Mouse (Mus musculus) testis, adult 2 months (tissue): ENCODE measurements around the gene Elovl6. TPM values are rescaled to one million over a fixed set of nuclear protein-coding genes. Genes with fewer than 3 reads are reported as not detected.

Experiments
- H3K27ac ChIP-seq: fragments of 200-500 bp; 2 replicates; pipeline ENCODE4 v1.5.1; 2012; ENCODE audit warnings: low read depth, low read length; ENCODE audit not compliant: control insufficient read depth, insufficient read depth
- H3K27me3 ChIP-seq: fragments of 200-500 bp; 2 replicates; pipeline ENCODE4 v1.6.1; 2012; ENCODE audit warnings: mild to moderate bottlenecking, low read length, moderate library complexity; ENCODE audit not compliant: control insufficient read depth, insufficient read depth
- H3K36me3 ChIP-seq: fragments of 200-500 bp; 2 replicates; pipeline ENCODE4 v1.6.1; 2012; ENCODE audit warnings: mild to moderate bottlenecking, low read length; ENCODE audit not compliant: control insufficient read depth, insufficient read depth
- H3K4me1 ChIP-seq: fragments of 200-500 bp; 2 replicates; pipeline ENCODE4 v1.6.1; 2012; ENCODE audit warnings: low read length; ENCODE audit not compliant: control insufficient read depth, insufficient read depth
- H3K4me3 ChIP-seq: fragments of 200-500 bp; 2 replicates; pipeline ENCODE4 v1.5.1; 2012; ENCODE audit warnings: low read depth, mild to moderate bottlenecking, low read length, moderate library complexity, mixed read lengths; ENCODE audit not compliant: control insufficient read depth
- CTCF ChIP-seq: fragments of 200-500 bp; IDR thresholded peaks from 2 replicates; pipeline ENCODE4 v1.5.1; 2012; ENCODE audit warnings: low read depth, mild to moderate bottlenecking, inconsistent platforms, low read length, moderate library complexity; ENCODE audit not compliant: control insufficient read depth, insufficient read depth, insufficient replicate concordance
- POLR2A ChIP-seq: fragments of 200-500 bp; IDR thresholded peaks from 2 replicates; pipeline ENCODE4 v1.6.1; 2012; ENCODE audit warnings: low read depth, mild to moderate bottlenecking, inconsistent platforms, low read length, moderate library complexity; ENCODE audit not compliant: control insufficient read depth
- polyA plus RNA-seq: library from polyadenylated mRNA; depleted of rRNA; stranded (reverse); fragments of >200 nt; gene quantifications from 2 replicates; pipeline ENCODE4 v1.2.3, GENCODE M21; 2012

Gene Elovl6
- polyA plus RNA-seq, 1 experiment = 13.3 TPM

DNA sequence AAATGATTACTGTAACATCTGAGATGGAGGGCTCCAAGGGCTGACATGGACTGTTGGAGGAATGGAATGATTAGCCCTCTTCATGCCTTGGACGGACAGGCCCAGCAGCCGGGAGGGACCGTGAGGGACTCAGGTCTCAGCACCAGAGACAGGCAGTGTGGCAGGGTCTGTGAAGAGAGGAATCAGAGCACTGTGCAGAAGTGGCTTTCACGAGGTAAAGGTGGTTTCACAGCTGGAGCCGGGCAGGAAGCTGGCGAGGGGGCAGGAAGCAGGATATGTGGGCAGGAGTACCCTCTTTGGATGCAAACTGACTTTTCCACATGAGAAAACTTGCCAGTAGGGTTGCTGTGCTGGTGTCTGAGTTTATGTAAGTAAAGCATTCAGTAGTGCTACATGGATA lies 20.2 kb downstream of the Elovl6 start:
- H3K4me1 ChIP-seq = peaks cover 3% of the 10 kb centered on the region; the same call in 1 of the 2 replicates
- TF ChIP-seq CTCF = no peak
- no peak for TF ChIP-seq POLR2A
- H3K27me3 ChIP-seq = no peaks in the 10 kb centered on the region
- no peaks in the 10 kb centered on the region for H3K36me3 ChIP-seq
- H3K27ac ChIP-seq = no peak overlapping the region
- H3K4me3 ChIP-seq = no peak overlapping the region

GRCm38 (mm10) chr3:129553173-129553572 lies 21.0 kb downstream of the Elovl6 start:
- H3K36me3 ChIP-seq = no peaks in the 10 kb centered on the region
- no peak overlapping the region for H3K27ac ChIP-seq
- H3K4me3 ChIP-seq = no peak overlapping the region
- TF ChIP-seq CTCF (no peak), POLR2A (no peak)
- peaks cover 3% of the 10 kb centered on the region; the same call in 1 of the 2 replicates for H3K4me1 ChIP-seq
- no peaks in the 10 kb centered on the region for H3K27me3 ChIP-seq

DNA sequence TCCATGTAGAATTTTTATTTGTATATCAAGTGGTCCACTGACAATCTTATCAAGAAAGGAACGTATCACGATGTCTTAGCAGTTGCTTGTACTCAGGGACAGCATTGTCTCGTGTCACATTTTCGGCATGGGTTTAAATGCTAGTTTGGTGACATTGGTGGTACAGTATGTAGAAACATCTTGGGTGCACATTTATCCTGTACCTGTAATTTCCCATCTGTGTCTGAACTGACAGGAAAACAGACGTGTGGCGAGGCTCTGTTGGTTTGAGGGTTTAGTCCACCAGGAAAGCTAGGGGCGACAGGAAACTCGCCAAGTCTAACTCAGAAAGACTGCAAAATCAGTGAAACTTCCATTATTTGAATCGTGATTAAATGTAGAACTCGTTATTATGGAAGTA lies 21.5 kb downstream of the Elovl6 start:
- Histone ChIP-seq H3K27me3 (no peaks in the 10 kb centered on the region), H3K4me1 (peaks cover 3% of the 10 kb centered on the region; the same call in 1 of the 2 replicates), H3K27ac (no peak overlapping the region), H3K4me3 (no peak overlapping the region), H3K36me3 (no peaks in the 10 kb centered on the region)
- TF ChIP-seq POLR2A (no peak), CTCF (no peak)

GRCm38 (mm10) chr3:129554436-129554835 lies 22.3 kb downstream of the Elovl6 start:
- Histone ChIP-seq H3K36me3 (no peaks in the 10 kb centered on the region), H3K4me1 (no peaks in the 10 kb centered on the region), H3K27me3 (no peaks in the 10 kb centered on the region), H3K27ac (no peak overlapping the region), H3K4me3 (no peak overlapping the region)
- TF ChIP-seq CTCF (no peak), POLR2A (no peak)

DNA sequence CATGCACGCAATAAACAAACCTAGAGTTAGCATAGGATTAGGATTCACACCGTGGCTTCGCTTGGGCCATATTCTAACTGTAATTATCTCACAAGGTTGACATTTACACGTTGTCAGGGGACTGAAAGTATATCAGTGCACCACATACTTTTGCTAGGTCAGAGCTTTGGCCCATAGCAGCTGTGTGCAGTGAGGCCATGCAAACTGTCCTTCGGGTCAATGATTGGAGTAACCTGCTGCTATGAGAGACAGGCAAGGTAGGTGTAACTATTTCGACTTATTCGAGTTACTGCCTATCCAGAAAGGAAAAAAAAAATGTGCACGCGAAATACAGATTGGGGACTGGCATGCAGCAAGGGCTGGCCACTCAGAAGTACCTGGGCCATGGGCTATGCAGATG lies 24.9 kb downstream of the Elovl6 start:
- Histone ChIP-seq H3K4me1 (no peaks in the 10 kb centered on the region), H3K36me3 (no peaks in the 10 kb centered on the region), H3K4me3 (no peak overlapping the region), H3K27me3 (no peaks in the 10 kb centered on the region), H3K27ac (no peak overlapping the region)
- no peak for TF ChIP-seq POLR2A
- TF ChIP-seq CTCF = no peak

DNA sequence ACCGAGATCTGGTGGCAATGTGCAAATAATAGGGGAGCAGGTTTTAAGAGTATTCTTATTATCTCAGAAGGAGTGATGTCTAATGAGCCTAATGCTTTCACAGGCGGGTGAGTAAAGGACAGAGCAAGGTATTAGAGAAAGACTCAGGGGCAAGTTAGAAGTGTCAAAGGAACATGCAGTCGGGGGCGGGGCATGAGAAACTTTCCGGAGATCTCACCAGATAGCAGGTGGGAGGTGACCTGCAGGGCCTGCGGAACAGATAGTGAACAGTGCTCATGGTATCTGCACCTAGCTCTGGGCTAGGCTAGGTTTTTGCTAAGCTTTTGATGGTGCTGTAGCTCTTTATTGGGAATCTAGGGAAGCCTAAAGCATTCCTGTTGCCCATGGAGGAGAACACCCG lies 25.4 kb downstream of the Elovl6 start:
- Histone ChIP-seq H3K27ac (no peak overlapping the region), H3K36me3 (no peaks in the 10 kb centered on the region), H3K27me3 (no peaks in the 10 kb centered on the region), H3K4me1 (no peaks in the 10 kb centered on the region), H3K4me3 (no peak overlapping the region)
- TF ChIP-seq CTCF (no peak), POLR2A (no peak)

DNA sequence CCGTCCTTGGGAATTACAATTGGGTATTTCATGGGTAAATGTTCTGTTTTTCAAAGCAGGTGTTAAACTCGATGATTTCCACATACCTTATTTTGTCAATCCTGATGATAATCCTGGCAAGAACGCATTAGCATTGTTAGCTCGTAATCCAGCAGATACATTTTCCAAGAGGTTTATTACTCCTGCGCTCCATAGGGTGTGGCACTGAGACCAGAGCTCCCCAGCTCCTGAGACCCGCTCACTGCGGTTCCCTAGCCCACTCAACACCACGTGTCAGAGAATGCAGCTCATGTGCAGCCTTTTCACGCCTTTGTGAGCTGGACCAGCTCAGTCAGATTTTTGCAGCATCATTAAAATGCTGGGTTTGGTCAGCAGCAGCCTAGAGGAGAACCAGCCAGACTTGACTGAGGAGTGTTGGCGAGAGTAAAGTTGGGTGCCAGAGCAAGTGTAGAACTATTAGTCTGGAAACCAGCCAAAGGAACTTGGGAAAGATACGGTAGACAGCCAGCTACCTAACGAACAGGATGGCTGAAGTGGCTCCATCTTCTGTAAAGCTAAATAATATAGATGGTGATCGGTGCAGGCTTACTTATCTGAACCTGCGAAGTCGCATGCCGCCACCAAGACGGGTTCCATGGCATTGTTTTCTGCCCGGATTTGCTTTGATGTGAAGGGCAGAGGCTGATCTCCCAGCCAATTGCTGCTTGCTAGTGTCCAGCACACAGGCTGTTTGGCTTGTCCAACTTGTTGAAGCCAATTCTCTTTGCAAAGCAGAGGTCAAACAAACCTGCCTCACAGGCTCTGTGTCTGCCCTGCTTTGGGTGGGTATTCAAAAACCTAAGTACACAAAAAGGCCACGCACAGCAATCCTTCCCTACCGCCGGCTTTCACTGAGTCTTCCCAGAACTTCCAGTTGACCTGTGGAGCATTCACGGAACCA lies 26.1 kb downstream of the Elovl6 start:
- Histone ChIP-seq H3K4me1 (no peaks in the 10 kb centered on the region), H3K27ac (no peak overlapping the region), H3K4me3 (no peak overlapping the region), H3K36me3 (no peaks in the 10 kb centered on the region), H3K27me3 (no peaks in the 10 kb centered on the region)
- TF ChIP-seq CTCF = no peak
- no peak for TF ChIP-seq POLR2A
